Mouse (Mus musculus) right cerebral cortex, postnatal 36 days (tissue): Measurements from ENCODE around the gene Cnot6l.
A peak's percentile ranks its signal among the peaks of the same experiment; 100 is the strongest.

Experiments used
- DNase-seq, 2 experiments: peaks; one replicate each; pipeline ENCODE4 v3.0.0; 2022; ENCODE audit warnings: low spot score in 2 of 2, mixed read lengths in 1 of 2

Cnot6l gene

GRCm38 (mm10) chr5:96164021-96164411 is at the start of gene Cnot6l:
Gene Cnot6l, minus strand, starts transcription at chr5:96164171.
- DNase-seq: no peak

GRCm38 (mm10) chr5:96209916-96210583 is 46.1 kb upstream of the Cnot6l start:
- DNase-seq: peak; percentile 83 to 84

GRCm38 (mm10) chr5:96209459-96209858 is 45.5 kb upstream of the Cnot6l start, which contains the start of gene Mrpl1:
Gene Mrpl1, plus strand, starts transcription at chr5:96209493.
- peak in 1 of 2 experiments; percentile 14 for DNase-seq

GRCm38 (mm10) chr5:96208543-96208942 is 44.6 kb upstream of the Cnot6l start:
- no peak for DNase-seq

- DNase-seq: no peak
These were observed 43.6 kb upstream of the Cnot6l start for GRCm38 (mm10) chr5:96207531-96207930.

GRCm38 (mm10) chr5:96206897-96207296 is 42.9 kb upstream of the Cnot6l start:
- no peak for DNase-seq

- DNase-seq: no peak
These were observed 37.6 kb upstream of the Cnot6l start for GRCm38 (mm10) chr5:96201462-96202154.

GRCm38 (mm10) chr5:96200269-96200668 is 36.3 kb upstream of the Cnot6l start:
- DNase-seq: no peak

GRCm38 (mm10) chr5:96198271-96198670 is 34.3 kb upstream of the Cnot6l start:
- DNase-seq: no peak

GRCm38 (mm10) chr5:96196547-96197052 is 32.6 kb upstream of the Cnot6l start:
- no peak for DNase-seq

- no peak for DNase-seq
These were observed 27.3 kb upstream of the Cnot6l start for GRCm38 (mm10) chr5:96191251-96191650.

- DNase-seq: no peak
These were observed 25.8 kb upstream of the Cnot6l start for GRCm38 (mm10) chr5:96189761-96190160.

- no peak for DNase-seq
These were observed 20.0 kb upstream of the Cnot6l start for GRCm38 (mm10) chr5:96183987-96184386.

- no peak for DNase-seq
These were observed 19.2 kb upstream of the Cnot6l start for GRCm38 (mm10) chr5:96183211-96183610.

- DNase-seq: no peak
These were observed 12.9 kb upstream of the Cnot6l start for GRCm38 (mm10) chr5:96176879-96177358.

GRCm38 (mm10) chr5:96176121-96176520 is 12.2 kb upstream of the Cnot6l start:
- no peak for DNase-seq

- no peak for DNase-seq
These were observed 7.8 kb upstream of the Cnot6l start for GRCm38 (mm10) chr5:96171765-96172164.

GRCm38 (mm10) chr5:96170443-96170842 is 6.5 kb upstream of the Cnot6l start:
- DNase-seq: no peak

GRCm38 (mm10) chr5:96166761-96167160 is 2.8 kb upstream of the Cnot6l start:
- no peak for DNase-seq

- DNase-seq: no peak
These were observed 463 bp downstream of the Cnot6l start for GRCm38 (mm10) chr5:96163396-96164020.

GRCm38 (mm10) chr5:96162399-96163331 is 1.3 kb downstream of the Cnot6l start:
- peak; percentile 59 to 66 for DNase-seq
